Mouse (Mus musculus) bone marrow, adult 2 months (tissue): ENCODE data around the gene Axin1. TPM values are rescaled to one million over a fixed set of nuclear protein-coding genes. Genes with fewer than 3 reads are reported as not detected.

Experiments used
- H3K27ac ChIP-seq: fragments of 200-500 bp; 2 replicates; pipeline ENCODE4 v1.5.1; 2012; ENCODE audit warnings: low read depth, mild to moderate bottlenecking, control low read depth, inconsistent platforms, low read length; ENCODE audit not compliant: control insufficient read depth, poor library complexity, insufficient read depth
- H3K4me1 ChIP-seq: fragments of 200-500 bp; 2 replicates; pipeline ENCODE4 v1.6.1; 2011; ENCODE audit warnings: low read length; ENCODE audit not compliant: control insufficient read depth, insufficient read depth
- H3K4me3 ChIP-seq: fragments of 200-500 bp; replicated peaks from 2 replicates; pipeline ENCODE3; 2011; ENCODE audit warnings: mild to moderate bottlenecking, low read depth, low read length, control low read depth; ENCODE audit not compliant: control insufficient read depth
- CTCF ChIP-seq: fragments of 200-500 bp; IDR thresholded peaks from 2 replicates; pipeline ENCODE4 v1.5.1; 2011; ENCODE audit warnings: low read length, control low read depth; ENCODE audit not compliant: control insufficient read depth, insufficient read depth
- POLR2A ChIP-seq: fragments of 200-500 bp; IDR thresholded peaks from 2 replicates; pipeline ENCODE4 v1.6.1; 2011; ENCODE audit warnings: low read depth, mild to moderate bottlenecking, control low read depth, low read length, borderline replicate concordance; ENCODE audit not compliant: control insufficient read depth
- WGBS: fragments of 180-500 bp; shearing (Covaris S2); methylation state at CpG from one replicate; pipeline ENCODE4 v1.1.7; 2018; 5-methylcytosine and 5-hydroxymethylcytosine counted together
- polyA plus RNA-seq: library from polyadenylated mRNA; stranded (reverse); fragments of >200 nt; gene quantifications from 2 replicates; pipeline ENCODE4 v1.2.4, GENCODE M21; 2011; ENCODE audit warnings: low replicate concordance; ENCODE audit not compliant: missing spikeins, insufficient read depth, insufficient read length

The Axin1 gene
- polyA plus RNA-seq, 1 experiment, result 23.1 TPM

DNA sequence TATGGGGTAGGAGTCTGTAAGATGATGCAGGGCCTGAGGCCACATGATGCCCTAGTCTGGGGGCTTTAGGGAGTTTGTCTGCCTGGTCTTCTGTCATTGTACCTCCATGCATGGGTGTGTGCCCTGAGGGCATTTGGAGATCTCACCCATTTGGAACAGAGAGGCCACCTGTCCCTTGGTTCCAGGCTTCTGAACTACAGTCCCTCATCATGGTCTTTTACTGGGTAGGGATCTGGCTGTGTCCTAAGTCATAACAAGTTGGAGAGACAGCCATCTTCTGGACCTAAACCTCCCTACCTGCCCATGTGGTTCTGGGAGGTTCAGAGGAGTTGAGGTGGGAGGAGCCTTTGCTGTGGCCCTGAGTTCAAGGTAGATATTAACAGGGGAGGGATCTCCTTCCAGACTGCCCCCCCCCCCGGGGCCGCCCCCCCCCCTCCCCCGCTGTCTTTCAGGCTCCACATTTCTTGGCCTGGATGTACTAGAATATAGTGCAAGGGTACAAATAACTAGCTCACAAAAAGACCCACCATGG, 22.5 kb upstream of the Axin1 start:
- no peak overlapping the region for H3K4me3 ChIP-seq
- WGBS, result 49% methylated on average over 3 of the region's 3 CpGs
- TF ChIP-seq POLR2A, result no peak
- TF ChIP-seq CTCF, result no peak
- H3K4me1 ChIP-seq, result no peaks in the 10 kb centered on the region; the same call in 1 of the 2 replicates
- H3K27ac ChIP-seq, result no peak overlapping the region

DNA sequence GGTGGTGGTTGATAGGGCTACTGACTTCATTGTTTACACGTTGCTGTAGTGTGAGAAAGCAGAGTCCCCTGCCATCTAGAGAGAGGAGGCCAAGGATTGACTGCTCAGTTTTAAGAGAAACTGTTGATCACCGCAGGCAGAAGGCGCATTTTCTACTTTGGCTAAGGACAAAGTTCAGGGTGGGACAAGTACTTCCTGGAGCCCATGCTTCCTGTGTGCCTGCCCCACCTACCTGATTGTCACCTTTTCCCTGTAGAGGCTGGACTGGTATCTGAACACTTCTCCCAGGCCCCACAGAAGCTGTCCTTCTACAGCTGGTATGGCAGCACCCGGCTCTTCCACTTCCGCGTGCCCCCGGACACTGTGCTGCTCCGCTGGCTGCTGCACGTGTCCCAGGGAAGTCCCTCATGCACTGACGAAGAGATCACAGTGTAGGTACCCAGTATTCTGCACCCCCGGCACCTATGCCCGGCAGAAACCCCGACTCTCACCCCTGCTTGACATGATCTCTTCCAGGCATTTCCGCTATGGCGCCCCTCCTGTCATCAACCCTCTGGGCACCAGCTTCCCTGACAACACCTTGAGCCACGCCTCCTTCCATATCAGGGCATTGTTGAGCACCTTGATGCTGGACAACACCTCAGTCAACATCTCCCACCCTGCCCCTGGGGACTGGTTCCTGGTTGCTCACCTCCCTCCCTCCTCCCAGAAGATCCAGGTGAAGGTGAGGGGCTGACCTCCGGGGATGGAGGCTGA, 21.8 kb upstream of the Axin1 start:
- H3K4me3 ChIP-seq, result no peak overlapping the region
- WGBS, result 89% methylated on average over 17 of the region's 17 CpGs
- H3K4me1 ChIP-seq, result no peaks in the 10 kb centered on the region; the same call in 1 of the 2 replicates
- H3K27ac ChIP-seq, result no peak overlapping the region
- TF ChIP-seq CTCF (no peak), POLR2A (no peak)

DNA sequence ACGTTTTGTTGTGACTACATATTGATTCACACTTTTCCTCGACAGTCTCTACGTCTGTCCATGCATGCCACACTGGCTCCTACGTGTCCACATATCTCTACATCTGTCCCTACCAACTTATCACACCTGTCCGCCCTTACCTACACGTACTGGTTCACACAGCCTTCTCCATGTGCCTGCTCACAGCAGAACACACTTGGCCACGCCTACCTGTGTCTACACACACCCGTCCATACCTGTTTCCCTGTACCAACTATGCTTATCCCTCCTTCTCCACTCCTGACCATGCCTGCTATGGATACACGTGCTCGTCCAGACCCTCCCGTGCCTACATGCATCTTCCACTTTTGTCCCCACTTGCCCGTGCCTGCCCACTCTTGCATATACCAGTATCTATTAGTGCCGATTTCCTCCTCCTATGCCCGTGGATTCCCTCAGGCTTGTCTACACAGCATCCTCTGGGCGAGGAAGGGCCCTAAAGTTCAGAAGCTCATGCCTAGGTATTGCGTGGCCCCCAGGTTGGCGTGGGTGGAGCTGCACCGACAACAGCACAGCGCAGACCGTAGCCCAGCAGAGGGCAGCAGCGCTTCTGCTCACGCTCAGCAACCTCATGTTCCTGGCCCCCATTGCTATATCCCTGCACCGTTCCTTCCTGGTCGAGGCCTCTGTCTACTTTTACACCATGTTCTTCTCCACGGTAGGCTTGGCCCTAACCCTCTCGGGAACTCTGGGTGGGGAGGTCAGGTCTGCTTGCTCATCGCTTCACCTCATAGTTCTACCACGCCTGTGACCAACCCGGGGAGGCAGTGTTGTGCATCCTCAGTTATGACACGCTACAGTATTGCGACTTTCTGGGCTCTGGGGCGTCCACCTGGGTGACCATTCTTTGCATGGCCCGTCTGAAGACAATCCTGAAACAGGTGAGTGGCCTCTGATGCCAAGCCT, 18.4 kb upstream of the Axin1 start:
- Histone ChIP-seq H3K27ac (no peak overlapping the region), H3K4me3 (no peak overlapping the region), H3K4me1 (peaks cover 1% of the 10 kb centered on the region; the same call in 1 of the 2 replicates)
- TF ChIP-seq CTCF (peak; percentile 95), POLR2A (no peak)
- WGBS, result 35% methylated on average over 33 of the region's 33 CpGs

DNA sequence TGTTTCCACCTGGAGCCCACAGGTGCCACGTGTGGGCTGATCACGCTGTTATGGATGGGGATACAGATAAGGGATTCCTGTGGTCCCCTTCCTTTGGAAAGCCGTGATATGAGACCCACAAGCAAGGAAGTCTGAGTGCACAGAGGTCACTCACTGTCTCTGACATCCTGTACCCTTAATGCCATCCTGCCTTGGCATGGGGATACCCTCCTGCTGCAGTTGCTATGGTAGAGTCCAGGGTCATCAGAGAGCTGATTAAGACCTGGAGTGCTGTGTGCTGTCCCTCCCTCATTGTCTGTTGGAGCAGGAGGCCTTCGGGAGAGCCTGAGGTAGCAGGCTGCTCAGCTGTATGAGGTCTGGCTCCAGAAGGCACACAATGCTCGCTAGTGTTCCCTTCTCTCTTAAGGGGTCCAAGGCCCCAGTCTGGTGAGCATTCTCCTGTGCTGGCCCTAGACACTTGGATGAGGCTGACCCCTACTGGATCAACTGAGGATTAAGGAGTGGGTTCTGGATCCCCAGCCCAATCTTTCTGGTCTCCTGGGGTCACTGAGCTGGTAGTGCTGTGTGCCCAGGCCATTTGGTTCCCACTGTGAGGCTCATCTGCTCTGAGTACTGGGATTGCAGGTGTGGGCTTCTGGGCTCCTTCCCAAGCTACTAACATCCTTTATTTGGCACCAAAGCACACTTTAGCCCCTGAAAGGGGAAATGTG, 15.9 kb upstream of the Axin1 start:
- WGBS, result 69% methylated on average over 5 of the region's 5 CpGs
- TF ChIP-seq CTCF (no peak), POLR2A (no peak)
- Histone ChIP-seq H3K4me1 (peaks cover 1% of the 10 kb centered on the region; the same call in 1 of the 2 replicates), H3K4me3 (no peak overlapping the region), H3K27ac (no peak overlapping the region)

DNA sequence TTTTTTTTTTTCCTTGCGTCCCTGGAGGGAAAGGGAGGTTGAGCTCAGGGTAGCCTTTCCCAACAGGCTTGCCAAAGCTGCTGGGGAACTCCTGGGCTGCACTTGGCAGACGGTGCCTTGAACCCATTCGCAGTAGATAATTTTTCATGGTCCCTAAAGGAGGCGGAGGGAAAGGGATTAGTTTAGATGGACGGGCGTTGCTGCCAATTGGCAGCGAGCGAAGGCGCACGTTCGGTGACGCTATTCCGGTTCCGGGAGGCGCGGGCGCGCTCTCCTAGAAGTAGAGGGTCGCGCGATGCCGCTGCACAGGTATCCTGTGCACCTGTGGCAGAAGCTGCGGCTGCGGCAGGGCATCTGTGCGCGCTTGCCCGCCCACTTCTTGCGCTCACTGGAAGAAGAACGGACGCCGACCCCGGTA, 15.2 kb upstream of the Axin1 start, which contains the start of gene Mrpl28:
Gene Mrpl28, plus strand, starts transcription at position 234 of the 418 bp plus-strand sequence.
- peaks cover 1% of the 10 kb centered on the region; the same call in 1 of the 2 replicates for H3K4me1 ChIP-seq
- peak within 1 kb of the TSS; percentile 98 for H3K4me3 ChIP-seq
- TF ChIP-seq CTCF, result peak; percentile 13; the same call in 1 of the 2 replicates
- peak; percentile 90; the same call in 1 of the 2 replicates for TF ChIP-seq POLR2A
- peak within 1 kb of the TSS; percentile 52 for H3K27ac ChIP-seq
- under 1% methylated on average over 32 of the region's 32 CpGs for WGBS

DNA sequence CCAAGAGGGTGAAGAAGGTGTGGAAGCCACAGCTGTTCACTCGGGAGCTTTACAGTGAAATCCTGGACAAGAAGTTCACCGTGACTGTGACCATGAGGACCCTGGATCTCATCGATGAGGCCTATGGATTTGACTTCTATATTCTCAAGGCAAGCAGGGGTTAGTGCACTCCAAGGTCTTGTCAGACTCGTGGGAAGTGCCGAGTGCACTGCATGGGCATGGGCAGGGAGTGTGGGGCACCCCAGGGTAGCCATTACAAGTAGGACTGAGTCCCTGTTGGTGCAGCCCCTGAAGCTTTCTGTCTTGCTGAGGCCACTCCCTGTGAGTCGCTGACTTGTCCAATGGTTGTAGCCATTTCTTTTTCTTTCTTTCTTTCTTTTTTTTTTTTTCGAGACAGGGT, 13.9 kb upstream of the Axin1 start:
- 72% methylated on average over 7 of the region's 7 CpGs for WGBS
- Histone ChIP-seq H3K27ac (no peak overlapping the region), H3K4me1 (peaks cover 1% of the 10 kb centered on the region; the same call in 1 of the 2 replicates), H3K4me3 (peak overlapping the region; percentile 98)
- TF ChIP-seq POLR2A (no peak), CTCF (no peak)

DNA sequence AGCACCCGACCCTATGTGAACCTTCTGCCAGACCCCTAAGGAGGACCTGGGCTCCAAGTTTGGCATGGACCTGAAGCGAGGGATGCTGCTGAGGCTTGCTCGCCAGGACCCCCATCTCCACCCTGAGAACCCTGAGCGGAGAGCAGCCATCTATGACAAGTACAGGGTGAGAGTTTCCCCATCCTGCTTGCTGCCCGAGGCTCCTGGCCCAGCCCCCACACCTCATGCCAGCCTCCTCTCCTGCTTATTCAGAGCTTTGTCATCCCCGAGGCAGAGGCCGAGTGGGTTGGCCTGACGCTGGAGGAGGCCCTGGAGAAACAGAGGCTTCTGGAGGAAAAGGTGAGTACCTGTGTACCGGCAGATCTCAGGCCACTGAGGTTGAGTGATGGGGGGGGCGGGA, 13.3 kb upstream of the Axin1 start:
- H3K4me1 ChIP-seq, result peaks cover 1% of the 10 kb centered on the region; the same call in 1 of the 2 replicates
- 89% methylated on average over 10 of the region's 10 CpGs for WGBS
- TF ChIP-seq CTCF (no peak), POLR2A (no peak)
- no peak overlapping the region for H3K4me3 ChIP-seq
- H3K27ac ChIP-seq, result no peak overlapping the region
